Mouse (Mus musculus) intestine, postnatal 0 days (tissue): ENCODE measurements around the gene Angel2. TPM values are rescaled to one million over a fixed set of nuclear protein-coding genes. Genes with fewer than 3 reads are reported as not detected.

Experiments used
- ATAC-seq: fragments of 200-750 bp; cut with Nextera tagmentation; 2 replicates; pipeline ENCODE4 v1.8.0; 2017; ENCODE audit warnings: mild to moderate bottlenecking, moderate TSS enrichment, moderate library complexity
- H3K27ac ChIP-seq: fragments of 300-500 bp; sonication (generic); 2 replicates; pipeline ENCODE4 v1.5.1; 2014; ENCODE audit warnings: mild to moderate bottlenecking, low read depth, low read length, moderate library complexity
- H3K27me3 ChIP-seq: fragments of 300-500 bp; sonication (generic); replicated peaks from 2 replicates; pipeline ENCODE4 v1.6.1; 2014; ENCODE audit warnings: low read length, mixed read lengths; ENCODE audit not compliant: control insufficient read depth, insufficient read depth
- H3K36me3 ChIP-seq: fragments of 300-500 bp; sonication (generic); 2 replicates; pipeline ENCODE4 v1.6.1; 2014; ENCODE audit warnings: mild to moderate bottlenecking, moderate library complexity; ENCODE audit not compliant: control insufficient read depth, insufficient read depth
- H3K4me1 ChIP-seq: fragments of 300-500 bp; sonication (generic); replicated peaks from 2 replicates; pipeline ENCODE4 v1.6.1; 2014; ENCODE audit warnings: antibody characterized with exemption, low read length, mixed read lengths; ENCODE audit not compliant: control insufficient read depth, insufficient read depth
- H3K4me2 ChIP-seq: fragments of 300-500 bp; sonication (generic); replicated peaks from 2 replicates; pipeline ENCODE4 v1.6.1; 2014; ENCODE audit warnings: low read depth, mild to moderate bottlenecking, moderate library complexity
- H3K4me3 ChIP-seq: fragments of 300-500 bp; sonication (generic); 2 replicates; pipeline ENCODE4 v1.5.1; 2014; ENCODE audit warnings: low read depth, low read length
- H3K9ac ChIP-seq: fragments of 300-500 bp; sonication (generic); 2 replicates; pipeline ENCODE4 v1.6.1; 2014; ENCODE audit warnings: mild to moderate bottlenecking, low read depth, low read length
- H3K9me3 ChIP-seq: fragments of 300-500 bp; sonication (generic); 2 replicates; pipeline ENCODE4 v1.6.1; 2016; ENCODE audit warnings: mixed run types; ENCODE audit not compliant: control insufficient read depth
- CTCF ChIP-seq: sonication (generic); IDR thresholded peaks from 2 replicates; pipeline ENCODE4 v1.5.1; 2016; ENCODE audit warnings: low read depth, mild to moderate bottlenecking, control low read depth, antibody characterized with exemption, moderate library complexity
- WGBS: fragments of 180-500 bp; shearing (Covaris S2); extraction: QIAGEN DNeasy Blood & Tissue Kit; methylation state at CpG from one replicate; pipeline ENCODE4 v1.1.7; 2014; 5-methylcytosine and 5-hydroxymethylcytosine counted together
- polyA plus RNA-seq: library from polyadenylated mRNA; unstranded; fragments of >200 nt; fragmentation: Nextera tagmentation; extraction: Ambion mirVana; gene quantifications from 2 replicates; pipeline ENCODE4 v1.2.1, GENCODE M21; 2015

Angel2 gene
- polyA plus RNA-seq, 1 experiment from 2014 or later = 23.2 TPM

DNA sequence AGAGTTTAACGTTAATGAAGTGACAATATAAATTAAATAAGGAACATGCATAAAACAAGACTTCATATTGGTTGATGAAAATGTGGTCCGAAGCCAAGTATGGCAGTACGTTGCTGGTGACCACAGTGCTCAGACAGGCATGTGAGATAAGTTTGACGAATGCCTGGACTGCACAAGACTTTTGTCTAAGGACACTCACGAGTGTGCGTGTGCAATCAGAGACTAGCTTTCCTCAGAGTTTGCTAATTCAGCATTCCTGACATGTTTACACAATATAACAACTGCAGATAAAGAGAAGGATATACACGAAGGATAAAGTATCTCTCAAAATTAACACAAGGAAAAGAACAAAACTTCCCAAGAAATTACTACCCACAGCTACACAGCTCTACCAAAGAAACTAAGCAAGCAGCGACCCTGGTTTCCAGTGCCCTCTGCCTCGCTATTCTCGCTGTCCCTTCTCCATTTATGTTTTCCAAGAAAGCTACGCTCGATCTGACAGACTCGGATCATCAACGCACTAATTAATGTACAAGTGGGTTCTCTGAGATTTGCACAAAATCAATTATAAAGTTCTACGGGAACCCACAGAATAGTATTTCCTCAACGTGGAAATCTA lies 2.9 kb downstream of the Angel2 start:
- peak overlapping the region; percentile 76 for H3K4me2 ChIP-seq
- WGBS = 6% methylated on average over 16 of the region's 16 CpGs
- no peaks in the 10 kb centered on the region for H3K27me3 ChIP-seq
- H3K4me1 ChIP-seq = peaks cover 5% of the 10 kb centered on the region; the same call in 1 of the 2 replicates
- H3K27ac ChIP-seq = peak overlapping the region; percentile 98
- H3K36me3 ChIP-seq = no peaks in the 10 kb centered on the region; the same call in 1 of the 2 replicates
- no peaks in the 10 kb centered on the region for H3K9me3 ChIP-seq
- ATAC-seq = peak; percentile 46
- TF ChIP-seq CTCF = no peak
- H3K9ac ChIP-seq = peak overlapping the region; percentile 78
- peak overlapping the region; percentile 69 for H3K4me3 ChIP-seq

DNA sequence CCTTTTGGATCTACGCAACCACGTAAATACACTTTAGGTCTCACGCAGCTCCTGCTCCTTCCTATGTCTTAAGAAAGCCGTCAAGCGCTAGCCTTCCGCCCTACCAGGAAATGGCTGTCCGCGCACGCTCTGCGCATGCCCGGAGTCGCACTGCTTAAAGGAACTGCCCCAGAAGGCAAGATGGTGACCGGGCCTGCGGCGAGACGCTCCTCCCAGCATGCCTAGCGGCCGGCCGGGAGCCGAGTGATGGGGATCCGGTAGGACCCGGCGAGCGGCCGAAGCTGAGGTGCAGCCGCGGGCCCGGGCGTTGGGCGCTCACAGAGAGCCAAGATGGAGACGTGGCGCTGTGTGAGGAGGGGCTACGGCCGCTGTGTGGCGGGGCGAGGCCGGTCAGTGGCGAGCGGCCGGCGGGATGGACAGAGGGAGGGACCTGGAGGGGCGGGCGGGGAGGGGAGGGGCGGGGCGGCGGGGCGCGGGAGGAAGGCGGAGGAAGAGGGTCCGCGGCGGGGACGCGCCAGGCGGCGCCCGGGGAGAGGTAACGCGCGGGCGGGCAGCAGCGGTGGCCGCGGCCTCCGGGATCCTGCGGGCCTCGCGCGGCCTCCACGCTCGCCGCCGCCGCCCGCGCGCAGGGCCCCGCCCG lies 3.6 kb downstream of the Angel2 start:
- Histone ChIP-seq H3K4me1 (peaks cover 5% of the 10 kb centered on the region; the same call in 1 of the 2 replicates), H3K9me3 (no peaks in the 10 kb centered on the region), H3K27me3 (no peaks in the 10 kb centered on the region), H3K4me2 (peak overlapping the region; percentile 76), H3K9ac (peak overlapping the region; percentile 78), H3K36me3 (no peaks in the 10 kb centered on the region; the same call in 1 of the 2 replicates), H3K27ac (peak overlapping the region; percentile 98), H3K4me3 (peak overlapping the region; percentile 69)
- ATAC-seq = peak; percentile 95
- TF ChIP-seq CTCF = 0 out of 2 replicates have a peak, but pooled peaks have one; percentile 23
- under 1% methylated on average over 41 of the region's 79 CpGs for WGBS

DNA sequence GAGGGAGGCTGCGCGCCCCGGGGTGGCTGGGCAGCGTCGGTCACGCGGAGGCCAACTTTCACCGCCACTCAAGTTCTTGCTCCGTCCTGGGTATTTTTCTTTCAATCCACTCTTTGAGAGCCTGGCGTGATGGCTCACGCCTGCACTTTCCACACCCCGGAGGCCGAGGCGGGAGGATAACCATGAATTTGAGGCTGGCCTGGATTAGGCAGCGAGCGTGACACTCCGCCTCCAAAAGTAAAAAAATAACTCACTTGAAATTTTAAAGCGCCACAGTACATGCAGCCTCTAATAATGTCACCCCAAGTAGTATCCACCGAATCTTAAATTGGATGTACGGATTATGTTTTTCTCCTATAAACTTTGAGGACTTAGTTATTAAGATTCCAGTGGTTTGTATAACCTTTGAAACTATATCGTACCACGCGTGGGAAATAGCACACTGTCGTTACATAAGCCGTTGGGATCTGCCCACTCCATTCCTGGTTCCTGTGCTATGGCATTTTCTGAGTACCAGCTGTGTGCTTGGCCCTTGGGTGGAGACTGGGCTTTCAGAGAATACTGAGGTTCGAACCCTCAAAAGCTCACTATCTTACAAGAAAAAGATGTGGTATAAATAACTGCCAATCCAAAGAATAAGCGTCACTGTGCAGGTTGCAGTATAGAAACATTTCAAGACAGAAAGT lies 4.2 kb downstream of the Angel2 start:
- WGBS = 4% methylated on average over 27 of the region's 27 CpGs
- Histone ChIP-seq H3K36me3 (peaks cover 6% of the 10 kb centered on the region), H3K4me2 (peak overlapping the region; percentile 76), H3K27ac (peak overlapping the region; percentile 98), H3K9ac (peak overlapping the region; percentile 78), H3K27me3 (no peaks in the 10 kb centered on the region), H3K4me3 (peak overlapping the region; percentile 69), H3K4me1 (peaks cover 5% of the 10 kb centered on the region; the same call in 1 of the 2 replicates), H3K9me3 (no peaks in the 10 kb centered on the region)
- no peak for TF ChIP-seq CTCF
- no peak; the same call in 1 of the 2 replicates for ATAC-seq

DNA sequence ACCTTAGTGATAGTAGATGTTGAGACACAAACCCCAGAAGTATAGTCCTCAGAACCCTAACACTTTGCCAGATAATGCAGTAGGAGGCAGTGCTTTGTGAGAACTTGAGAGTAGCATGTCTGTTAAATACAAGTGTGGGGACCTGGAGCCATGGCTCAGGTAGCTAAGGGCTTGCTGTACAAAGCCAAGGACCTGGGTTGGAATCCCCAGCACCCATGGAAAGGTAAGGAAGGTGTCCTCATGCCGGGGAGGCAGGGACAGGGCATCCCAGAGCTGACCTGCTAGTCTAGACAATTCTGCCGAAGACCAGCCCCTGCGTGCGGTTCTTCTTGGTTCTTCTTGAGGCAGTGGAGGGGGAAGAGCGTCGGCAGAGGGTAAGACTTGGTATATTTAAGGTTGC lies 5.3 kb downstream of the Angel2 start:
- H3K9ac ChIP-seq = no peak overlapping the region
- no peak overlapping the region for H3K4me3 ChIP-seq
- TF ChIP-seq CTCF = no peak
- H3K9me3 ChIP-seq = no peaks in the 10 kb centered on the region
- no peaks in the 10 kb centered on the region for H3K27me3 ChIP-seq
- WGBS = 33% methylated on average over 6 of the region's 6 CpGs
- peaks cover 5% of the 10 kb centered on the region; the same call in 1 of the 2 replicates for H3K4me1 ChIP-seq
- peaks cover 16% of the 10 kb centered on the region for H3K36me3 ChIP-seq
- no peak for ATAC-seq
- H3K27ac ChIP-seq = no peak overlapping the region
- H3K4me2 ChIP-seq = 0 out of 2 replicates have a peak overlapping the region, but pooled peaks have one; percentile 37

DNA sequence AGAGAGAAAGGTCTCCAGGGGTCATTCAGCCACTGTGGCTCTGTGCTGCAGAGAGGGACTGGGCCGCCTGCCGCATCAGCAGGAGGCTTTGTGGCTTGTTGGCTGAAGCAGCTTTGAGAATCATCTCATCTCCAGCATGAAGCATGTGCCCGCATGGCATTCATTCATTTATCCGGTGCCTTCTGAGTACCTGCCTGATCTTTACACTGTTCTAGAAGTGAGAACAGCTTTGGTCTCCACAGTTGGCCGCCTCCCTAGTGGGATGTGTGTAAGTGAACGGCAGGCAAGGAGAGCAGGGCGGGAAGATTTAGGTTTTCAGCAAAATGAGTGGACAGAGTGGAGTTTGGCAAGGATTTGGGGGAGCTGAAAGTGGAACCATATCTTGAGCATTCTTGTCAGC lies 14.9 kb downstream of the Angel2 start:
- Histone ChIP-seq H3K27ac (no peak overlapping the region), H3K9me3 (no peaks in the 10 kb centered on the region), H3K9ac (no peak overlapping the region), H3K4me3 (no peak overlapping the region), H3K4me2 (no peak overlapping the region), H3K4me1 (no peaks in the 10 kb centered on the region), H3K36me3 (peaks cover 82% of the 10 kb centered on the region), H3K27me3 (no peaks in the 10 kb centered on the region)
- ATAC-seq = no peak
- WGBS = 92% methylated on average over 7 of the region's 7 CpGs
- TF ChIP-seq CTCF = no peak

DNA sequence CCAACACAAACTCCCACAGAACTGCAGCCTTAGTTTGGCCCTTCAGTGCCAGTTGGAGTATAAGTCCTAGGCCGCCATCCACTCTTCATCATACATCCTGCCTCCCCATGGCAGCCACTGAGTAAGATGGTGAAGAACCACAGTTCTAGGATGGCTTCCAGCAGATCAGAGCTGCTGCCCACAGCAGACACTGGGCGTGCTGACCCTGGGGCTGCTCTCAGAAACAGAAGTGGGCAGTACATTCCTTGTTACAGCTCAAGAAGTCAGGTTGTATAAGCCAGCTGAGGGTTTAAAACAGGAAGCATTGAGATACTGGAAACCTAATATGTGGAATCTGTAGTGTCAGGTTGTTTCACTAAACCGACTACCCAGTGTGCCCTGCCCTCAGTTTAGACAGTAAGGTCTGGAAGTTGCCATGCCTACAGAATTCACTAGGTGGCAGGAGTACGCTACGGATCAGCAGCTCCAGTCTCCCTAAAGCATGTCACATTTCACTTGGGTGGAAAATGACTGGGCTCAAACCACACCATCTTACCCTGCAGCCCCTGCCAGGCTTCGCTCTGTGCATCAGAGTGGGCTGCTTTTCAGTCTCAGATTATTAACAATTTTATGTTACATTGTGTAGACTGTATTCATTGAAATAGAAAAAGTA lies 19.3 kb downstream of the Angel2 start:
- Histone ChIP-seq H3K36me3 (peaks cover 64% of the 10 kb centered on the region), H3K9ac (no peak overlapping the region)

More for the DNA sequence above, 19.3 kb downstream of the Angel2 start:
- WGBS = 50% methylated on average over 6 of the region's 6 CpGs
- Histone ChIP-seq H3K9me3 (no peaks in the 10 kb centered on the region), H3K4me2 (no peak overlapping the region), H3K4me1 (no peaks in the 10 kb centered on the region), H3K4me3 (no peak overlapping the region), H3K27me3 (no peaks in the 10 kb centered on the region), H3K27ac (no peak overlapping the region)
- ATAC-seq = peak; percentile 67; the same call in 1 of the 2 replicates
- TF ChIP-seq CTCF = peak; percentile 94
